Mouse (Mus musculus) heart, postnatal 0 days (tissue): ENCODE data around the gene Crygn.

Experiments used
- CTCF ChIP-seq: IDR thresholded peaks from 2 replicates; pipeline ENCODE4 v1.5.1; 2016; ENCODE audit warnings: antibody characterized with exemption, control low read depth, low read depth
- EP300 ChIP-seq: IDR thresholded peaks from 2 replicates; pipeline ENCODE4 v1.6.1; 2016; ENCODE audit warnings: antibody characterized with exemption, low read depth

GRCm38 (mm10) chr5:24756931-24757330, 877 bp downstream of the Crygn start:
- TF ChIP-seq CTCF (no peak), EP300 (no peak)
